Mouse (Mus musculus) cerebellum, adult 2 months (tissue): ENCODE data around the gene Dyrk3.

ENCODE experiments used
- CTCF ChIP-seq: fragments of 200-500 bp; IDR thresholded peaks from 2 replicates; pipeline ENCODE4 v1.5.1; 2011; ENCODE audit warnings: low read depth, mild to moderate bottlenecking, control low read depth, low read length, moderate library complexity, borderline replicate concordance; ENCODE audit not compliant: insufficient read depth
- POLR2A ChIP-seq: fragments of 200-500 bp; IDR thresholded peaks from 2 replicates; pipeline ENCODE4 v1.6.1; 2011; ENCODE audit warnings: low read length, control low read depth, borderline replicate concordance; ENCODE audit not compliant: insufficient read depth

- TF ChIP-seq CTCF (no peak), POLR2A (no peak)
Observed at GRCm38 (mm10) chr1:131107575-131108308, 30.4 kb downstream of the Dyrk3 start.
